Mouse (Mus musculus) heart, adult 2 months (tissue): Measurements from ENCODE around the gene Nfia.

Experiments
- CTCF ChIP-seq: fragments of 200-600 bp; IDR thresholded peaks from 2 replicates; pipeline ENCODE4 v1.8.1; 2022; ENCODE audit warnings: antibody characterized with exemption, mild to moderate bottlenecking, moderate library complexity
- EP300 ChIP-seq: fragments of 200-500 bp; IDR thresholded peaks from 2 replicates; pipeline ENCODE4 v1.6.1; 2011; ENCODE audit warnings: low read depth, low read length, control low read depth; ENCODE audit not compliant: insufficient read depth
- POLR2A ChIP-seq: fragments of 200-500 bp; IDR thresholded peaks from 2 replicates; pipeline ENCODE4 v1.6.1; 2011; ENCODE audit warnings: mild to moderate bottlenecking, low read depth, low read length, control low read depth; ENCODE audit not compliant: insufficient read depth

DNA sequence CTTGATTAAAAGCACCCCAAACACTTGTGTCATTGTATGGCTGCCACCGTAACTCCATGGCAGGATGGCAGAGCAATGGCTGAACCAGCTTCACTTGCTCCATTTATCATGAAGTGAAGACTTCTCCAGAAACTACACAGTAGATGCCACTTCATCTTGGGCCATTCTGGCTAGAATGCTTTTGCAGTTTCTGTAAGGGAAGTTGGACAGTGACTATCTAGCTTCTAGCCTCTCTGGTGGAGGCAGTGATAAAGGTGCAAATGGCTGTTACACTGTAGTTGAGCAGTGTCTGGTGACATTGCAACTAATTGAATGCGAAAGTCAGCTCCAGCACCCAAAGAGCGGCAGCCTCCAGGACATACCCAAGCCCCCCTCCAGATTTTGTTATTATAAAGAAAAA lies 78.5 kb downstream of the Nfia start:
- TF ChIP-seq POLR2A = no peak
- TF ChIP-seq CTCF = no peak
- TF ChIP-seq EP300 = no peak
